Mouse (Mus musculus) right cerebral cortex, postnatal 36 days (tissue): ENCODE measurements at regions not wholly inside any gene's neighbourhood (a gene's known extent, or its start where the extent isn't known, plus 50 kb on each side); places are given as distances from the start of the nearest gene placed in this dataset.

Source experiments
- DNase-seq, 2 experiments: peaks; one replicate each; pipeline ENCODE4 v3.0.0; 2022; ENCODE audit warnings: low spot score in 2 of 2, mixed read lengths in 1 of 2

DNA sequence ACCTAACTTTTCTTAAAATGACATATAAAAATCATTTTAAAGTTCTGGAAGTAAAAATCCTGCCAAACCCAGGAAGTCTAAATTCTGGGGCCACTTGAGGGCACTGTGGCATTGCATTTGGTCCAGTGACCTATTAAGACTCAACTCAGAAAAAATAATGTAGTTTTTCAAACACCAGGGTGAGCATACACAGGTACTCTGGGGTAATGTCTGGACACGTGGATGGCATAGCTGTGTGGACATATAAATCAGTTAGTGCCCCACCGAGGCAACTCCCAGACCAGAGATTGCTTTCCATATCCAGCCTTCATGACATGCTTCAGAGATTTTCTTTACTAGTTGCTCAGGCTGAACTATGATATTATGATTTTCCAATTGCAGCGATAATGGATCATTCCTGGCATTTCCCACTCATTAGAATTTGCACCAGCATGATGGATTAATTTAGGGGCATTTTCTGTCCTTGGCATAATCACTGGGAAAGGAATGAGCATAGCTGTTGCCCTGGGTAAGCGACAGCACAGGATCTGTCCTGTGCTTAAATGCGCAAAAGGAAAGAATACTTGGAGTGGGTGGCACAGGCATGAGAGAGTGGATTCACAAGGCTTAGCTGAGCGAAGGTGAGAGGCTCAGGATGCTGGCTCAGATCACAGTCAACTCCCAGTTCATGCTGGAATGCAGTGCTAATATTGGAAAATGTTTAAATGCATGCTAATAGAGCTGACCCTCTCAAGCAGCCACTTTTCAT, 1526.6 kb upstream of the Cdh8 start:
- peak; percentile 1 to 8 for DNase-seq

DNA sequence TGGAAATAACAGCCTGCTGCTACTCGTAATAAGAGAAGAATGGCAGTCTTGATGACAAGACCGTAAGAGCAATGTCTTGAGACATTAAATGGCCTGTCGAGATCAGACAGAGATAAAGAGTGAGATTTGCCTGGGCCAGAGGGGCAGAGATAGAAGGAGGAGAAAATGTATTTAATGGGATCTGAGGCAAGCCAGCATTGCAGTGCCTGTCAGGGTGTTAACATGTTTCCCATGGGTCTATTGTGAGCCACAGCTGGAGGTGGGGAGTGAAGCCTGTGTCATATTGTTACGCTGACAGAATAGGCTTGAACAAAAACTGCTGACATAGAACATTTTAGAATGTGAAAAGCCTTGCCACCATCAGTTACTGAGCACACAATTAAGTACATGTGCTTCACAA, 1523.3 kb upstream of the Cdh8 start:
- DNase-seq: no peak

DNA sequence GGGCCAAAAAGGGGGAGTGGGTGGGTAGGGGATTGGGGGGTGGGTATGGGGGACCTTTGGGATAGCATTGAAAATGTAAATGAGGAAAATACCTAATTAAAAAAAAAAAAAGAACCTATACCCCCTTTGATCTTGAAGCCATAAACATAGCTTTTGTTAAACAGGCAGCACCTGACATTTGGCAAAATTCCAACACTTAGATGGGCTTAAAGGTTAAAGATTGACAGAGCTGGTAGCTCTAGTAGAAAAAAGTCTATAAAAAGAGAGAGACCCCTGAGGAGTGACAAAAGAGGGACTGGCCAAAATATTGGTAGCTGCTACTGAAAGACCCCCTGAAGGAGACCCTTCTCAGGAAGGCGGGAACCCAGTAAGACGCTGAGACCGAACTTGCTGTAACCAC, 1474.0 kb upstream of the Cdh8 start:
- no peak for DNase-seq

DNA sequence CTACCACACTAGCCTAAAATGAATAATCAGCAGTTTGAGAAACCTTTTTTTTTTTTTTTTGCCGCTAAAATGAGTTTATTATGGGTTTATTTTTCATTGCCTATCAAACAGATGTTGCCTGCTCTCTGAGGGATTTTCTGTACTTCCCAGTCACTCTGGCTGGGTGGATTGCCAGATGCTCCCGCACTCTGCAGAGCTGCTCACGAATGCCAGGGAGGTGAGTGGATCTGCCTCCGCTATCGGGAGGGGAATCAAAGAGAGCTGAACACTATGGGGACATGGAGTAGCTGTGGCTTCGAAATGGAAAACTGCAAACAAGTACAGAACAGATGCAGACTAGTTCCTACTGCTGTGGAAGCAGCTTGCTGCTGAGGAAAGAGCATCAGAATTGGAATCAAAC, 1449.4 kb upstream of the Cdh8 start:
- peak in 1 of 2 experiments; percentile 7 for DNase-seq

DNA sequence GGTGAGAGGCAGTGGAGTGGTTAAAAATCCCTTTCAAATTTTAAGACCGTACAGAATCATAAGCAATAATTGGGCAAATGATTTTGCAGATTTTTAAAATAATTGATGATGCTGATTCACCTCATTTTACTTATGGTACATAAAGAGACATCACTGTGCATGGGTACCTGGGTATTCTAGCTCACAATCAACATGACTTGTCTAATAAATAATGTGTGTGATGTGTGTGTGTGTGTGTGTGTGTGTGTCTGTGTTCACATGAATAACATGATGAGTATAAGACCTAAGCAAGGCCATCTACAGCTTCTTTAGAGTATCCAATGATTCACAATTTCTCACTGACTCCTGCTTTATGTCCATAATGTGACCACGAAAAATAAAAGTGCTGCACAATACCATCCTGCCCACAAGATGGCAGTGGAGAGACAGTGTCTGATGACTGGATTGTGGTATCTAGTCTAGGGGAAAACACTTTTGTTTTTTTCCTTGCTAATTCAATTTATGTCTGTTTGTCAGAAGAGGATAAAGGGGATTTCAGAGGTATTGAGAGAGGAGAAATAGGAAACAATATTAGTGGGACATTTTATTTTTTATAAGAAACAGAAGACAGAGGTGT, 1434.7 kb upstream of the Cdh8 start:
- DNase-seq: peak; percentile 11 to 47
